Mouse (Mus musculus): ENCODE data around the gene Chrna5. TPM values are rescaled to one million over a fixed set of nuclear protein-coding genes. Genes with fewer than 3 reads are reported as not detected.

Gene Chrna5
- polyA plus RNA-seq, 1 experiment = not detected

DNA sequence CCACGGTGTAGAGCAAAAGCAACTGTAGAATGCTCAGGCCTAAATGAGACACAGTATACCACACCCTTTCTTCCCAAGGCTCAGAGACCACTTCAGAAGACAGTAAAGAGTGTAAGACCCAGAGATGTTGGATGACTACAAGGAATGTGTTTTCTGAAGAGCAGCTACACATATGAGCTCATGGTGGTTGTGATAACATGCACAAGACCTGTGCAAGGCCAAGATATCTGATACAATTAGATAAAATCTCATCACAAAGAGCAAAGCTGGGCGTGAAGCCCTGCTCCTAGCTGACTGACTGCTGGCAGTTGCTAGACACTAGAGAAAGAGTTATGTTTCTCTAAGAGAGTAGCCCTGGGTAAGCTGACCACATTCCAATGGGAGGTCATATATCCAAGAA lies 29.0 kb downstream of the Chrna5 start:
- H3K36me3 ChIP-seq (ENCODE audit: control insufficient read depth) = no peaks in the 10 kb centered on the region
- H3K9me3 ChIP-seq (ENCODE audit: control insufficient read depth, low read length) = no peaks in the 10 kb centered on the region
- H3K27me3 ChIP-seq (ENCODE audit: control insufficient read depth) = peaks cover 2% of the 10 kb centered on the region
- H3K4me3 ChIP-seq (replicated peaks) = no peak overlapping the region
- TF ChIP-seq TAL1 (IDR thresholded peaks at IDR 0.05; ENCODE audit: low read length) (no peak), GATA1 (IDR thresholded peaks at IDR 0.05; ENCODE audit: low read length) (no peak)
- peaks cover 3% of the 10 kb centered on the region; the same call in 1 of the 2 replicates for H3K4me1 ChIP-seq (ENCODE audit: control insufficient read depth)

- H3K36me3 ChIP-seq (ENCODE audit: control insufficient read depth) = no peaks in the 10 kb centered on the region
- H3K27me3 ChIP-seq (ENCODE audit: control insufficient read depth) = peaks cover 2% of the 10 kb centered on the region; the same call in 1 of the 2 replicates
- peaks cover 3% of the 10 kb centered on the region; the same call in 1 of the 2 replicates for H3K4me1 ChIP-seq (ENCODE audit: control insufficient read depth)
- no peak overlapping the region for H3K4me3 ChIP-seq (replicated peaks)
- TF ChIP-seq TAL1 (IDR thresholded peaks at IDR 0.05; ENCODE audit: low read length) = no peak
- TF ChIP-seq GATA1 (IDR thresholded peaks at IDR 0.05; ENCODE audit: low read length) = no peak
- H3K9me3 ChIP-seq (ENCODE audit: control insufficient read depth, low read length) = no peaks in the 10 kb centered on the region
Observed at GRCm38 (mm10) chr9:55010588-55011350, 30.1 kb downstream of the Chrna5 start.

DNA sequence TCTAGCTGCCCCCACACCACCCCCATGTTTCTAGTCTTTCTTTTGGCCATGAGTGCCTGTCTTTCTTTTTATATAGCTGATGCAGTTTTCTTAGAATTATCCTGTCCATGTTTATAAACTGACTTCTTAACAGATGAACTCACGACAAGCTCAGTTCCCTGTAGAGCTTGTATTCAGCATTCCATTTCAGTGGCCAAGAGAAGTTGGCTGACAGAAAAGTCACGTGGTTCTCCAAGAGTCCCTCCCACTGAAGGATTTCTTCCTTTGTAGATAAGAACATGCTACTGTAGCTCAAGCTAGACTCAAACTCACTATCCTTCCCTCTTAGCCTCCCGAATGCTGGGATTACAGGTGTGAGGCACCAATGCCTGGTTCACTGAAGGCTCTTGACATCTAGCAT lies 36.2 kb downstream of the Chrna5 start:
- H3K9me3 ChIP-seq (ENCODE audit: control insufficient read depth, low read length) = no peaks in the 10 kb centered on the region
- no peaks in the 10 kb centered on the region for H3K27me3 ChIP-seq (ENCODE audit: control insufficient read depth)
- TF ChIP-seq TAL1 (IDR thresholded peaks at IDR 0.05; ENCODE audit: low read length) = no peak
- TF ChIP-seq GATA1 (IDR thresholded peaks at IDR 0.05; ENCODE audit: low read length) = no peak
- H3K4me1 ChIP-seq (ENCODE audit: control insufficient read depth) = no peaks in the 10 kb centered on the region
- no peak overlapping the region for H3K4me3 ChIP-seq (replicated peaks)
- H3K36me3 ChIP-seq (ENCODE audit: control insufficient read depth) = no peaks in the 10 kb centered on the region

DNA sequence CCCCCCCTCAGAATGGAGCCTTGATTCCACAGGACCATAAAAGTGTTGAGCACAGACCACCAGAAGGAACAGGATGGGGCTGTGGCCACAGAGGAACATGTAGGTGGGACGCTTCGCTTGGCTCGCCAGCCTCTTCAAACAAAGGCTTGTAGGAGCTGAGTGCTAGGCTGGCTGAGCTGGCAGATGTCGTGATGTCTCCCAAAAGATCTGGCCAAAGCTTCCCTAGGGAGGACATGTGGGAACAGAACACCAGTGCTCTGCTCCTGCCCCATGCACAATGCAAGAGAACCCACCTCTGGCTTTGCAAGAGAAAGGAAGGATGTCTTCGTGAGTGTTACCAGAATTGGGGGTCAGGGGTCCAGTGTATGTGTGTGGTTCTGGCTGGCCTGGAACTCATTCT lies 42.6 kb downstream of the Chrna5 start:
- Histone ChIP-seq H3K9me3 (ENCODE audit: control insufficient read depth, low read length) (no peaks in the 10 kb centered on the region), H3K4me1 (ENCODE audit: control insufficient read depth) (no peaks in the 10 kb centered on the region), H3K27me3 (ENCODE audit: control insufficient read depth) (peaks cover 37% of the 10 kb centered on the region), H3K4me3 (replicated peaks) (no peak overlapping the region), H3K36me3 (ENCODE audit: control insufficient read depth) (no peaks in the 10 kb centered on the region)
- TF ChIP-seq GATA1 (IDR thresholded peaks at IDR 0.05; ENCODE audit: low read length) = no peak
- TF ChIP-seq TAL1 (IDR thresholded peaks at IDR 0.05; ENCODE audit: low read length) = no peak

DNA sequence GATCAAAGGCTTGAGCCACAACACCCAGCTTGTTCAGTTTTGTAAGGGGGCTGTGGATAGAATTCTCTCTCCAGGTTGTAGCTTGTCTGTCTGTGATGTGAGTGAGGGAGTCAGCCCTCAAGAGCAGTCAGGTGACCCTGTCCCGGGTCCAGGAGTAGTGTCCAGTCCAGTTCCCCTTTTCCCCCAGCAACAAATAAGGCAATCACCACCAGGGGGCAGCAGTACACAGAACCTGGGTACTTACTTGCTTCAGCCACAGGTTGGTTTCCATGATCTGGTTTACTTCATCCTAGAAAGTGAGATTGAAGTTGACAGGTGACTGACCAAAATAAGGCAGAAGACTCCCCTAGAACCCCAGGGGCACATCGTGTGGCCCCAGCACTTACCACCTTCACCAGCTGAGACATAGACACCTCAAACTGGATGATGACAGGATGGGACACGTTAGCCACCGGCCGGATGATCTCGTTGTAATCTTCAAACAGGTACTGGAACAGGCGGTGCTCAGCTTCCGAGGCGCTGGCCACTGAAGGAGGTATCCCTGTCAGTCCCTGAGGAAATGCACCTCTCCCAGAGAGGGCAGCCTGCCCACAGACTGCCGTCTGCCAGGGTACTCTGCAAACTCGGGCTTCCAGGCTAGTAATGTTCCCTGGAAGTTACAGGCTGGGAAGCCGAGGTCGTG lies 43.4 kb downstream of the Chrna5 start:
- no peak overlapping the region for H3K4me3 ChIP-seq (replicated peaks)
- TF ChIP-seq TAL1 (IDR thresholded peaks at IDR 0.05; ENCODE audit: low read length) (no peak), GATA1 (IDR thresholded peaks at IDR 0.05; ENCODE audit: low read length) (no peak)
- H3K36me3 ChIP-seq (ENCODE audit: control insufficient read depth) = no peaks in the 10 kb centered on the region
- peaks cover 37% of the 10 kb centered on the region for H3K27me3 ChIP-seq (ENCODE audit: control insufficient read depth)
- H3K9me3 ChIP-seq (ENCODE audit: control insufficient read depth, low read length) = no peaks in the 10 kb centered on the region
- H3K4me1 ChIP-seq (ENCODE audit: control insufficient read depth) = no peaks in the 10 kb centered on the region

GRCm38 (mm10) chr9:55025534-55026274 lies 45.0 kb downstream of the Chrna5 start:
- Histone ChIP-seq H3K9me3 (ENCODE audit: control insufficient read depth, low read length) (no peaks in the 10 kb centered on the region), H3K4me1 (ENCODE audit: control insufficient read depth) (no peaks in the 10 kb centered on the region), H3K4me3 (replicated peaks) (no peak overlapping the region), H3K36me3 (ENCODE audit: control insufficient read depth) (no peaks in the 10 kb centered on the region), H3K27me3 (ENCODE audit: control insufficient read depth) (peaks cover 40% of the 10 kb centered on the region)
- TF ChIP-seq GATA1 (IDR thresholded peaks at IDR 0.05; ENCODE audit: low read length) (no peak), TAL1 (IDR thresholded peaks at IDR 0.05; ENCODE audit: low read length) (no peak)

- TF ChIP-seq TAL1 (IDR thresholded peaks at IDR 0.05; ENCODE audit: low read length) (no peak), GATA1 (IDR thresholded peaks at IDR 0.05; ENCODE audit: low read length) (no peak)
- Histone ChIP-seq H3K36me3 (ENCODE audit: control insufficient read depth) (no peaks in the 10 kb centered on the region), H3K27me3 (ENCODE audit: control insufficient read depth) (peaks cover 40% of the 10 kb centered on the region), H3K4me3 (replicated peaks) (no peak within 1 kb of the TSS), H3K9me3 (ENCODE audit: control insufficient read depth, low read length) (no peaks in the 10 kb centered on the region), H3K4me1 (ENCODE audit: control insufficient read depth) (no peaks in the 10 kb centered on the region)
Observed at GRCm38 (mm10) chr9:55026275-55026663, 45.6 kb downstream of the Chrna5 start, which contains the start of gene Chrna3. Gene Chrna3 (minus strand): TSS chr9:55026562.

- peaks cover 12% of the 10 kb centered on the region for H3K27me3 ChIP-seq (ENCODE audit: control insufficient read depth)
- no peak for TF ChIP-seq GATA1 (IDR thresholded peaks at IDR 0.05; ENCODE audit: low read length)
- no peak for TF ChIP-seq TAL1 (IDR thresholded peaks at IDR 0.05; ENCODE audit: low read length)
- H3K9me3 ChIP-seq (ENCODE audit: control insufficient read depth, low read length) = no peaks in the 10 kb centered on the region
- no peak overlapping the region for H3K4me3 ChIP-seq (replicated peaks)
- H3K36me3 ChIP-seq (ENCODE audit: control insufficient read depth) = no peaks in the 10 kb centered on the region
- H3K4me1 ChIP-seq (ENCODE audit: control insufficient read depth) = no peaks in the 10 kb centered on the region
Observed at GRCm38 (mm10) chr9:55031435-55032167, 50.9 kb downstream of the Chrna5 start.

Data from erythroblast, embryonic 14.5 days (primary cell).